Mouse (Mus musculus) thymus, postnatal 14 days (tissue): Measurements from ENCODE around the gene Ache.

Experiments
- DNase-seq: peaks from one replicate; pipeline ENCODE4 v3.0.0; 2021

Gene Ache

DNA sequence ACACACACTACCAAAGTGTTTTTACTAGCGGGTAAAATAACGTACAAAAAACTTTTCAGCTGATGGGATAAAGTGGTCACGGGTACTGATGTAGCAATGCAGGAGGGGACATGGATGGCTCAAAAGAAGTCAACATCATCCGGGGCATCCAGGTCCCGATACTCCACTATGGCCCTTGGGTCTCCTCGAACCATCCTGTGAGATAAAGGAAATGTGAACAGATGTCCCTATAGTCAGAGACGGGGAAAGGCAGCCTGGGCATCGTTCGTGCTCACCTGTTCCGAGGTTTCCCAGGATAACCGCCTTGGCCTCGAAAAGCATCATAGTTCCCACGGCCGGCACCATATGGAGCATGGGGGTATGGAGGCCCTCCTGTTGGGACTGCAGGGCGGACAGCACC, 8.4 kb downstream of the Ache start:
- no peak for DNase-seq

DNA sequence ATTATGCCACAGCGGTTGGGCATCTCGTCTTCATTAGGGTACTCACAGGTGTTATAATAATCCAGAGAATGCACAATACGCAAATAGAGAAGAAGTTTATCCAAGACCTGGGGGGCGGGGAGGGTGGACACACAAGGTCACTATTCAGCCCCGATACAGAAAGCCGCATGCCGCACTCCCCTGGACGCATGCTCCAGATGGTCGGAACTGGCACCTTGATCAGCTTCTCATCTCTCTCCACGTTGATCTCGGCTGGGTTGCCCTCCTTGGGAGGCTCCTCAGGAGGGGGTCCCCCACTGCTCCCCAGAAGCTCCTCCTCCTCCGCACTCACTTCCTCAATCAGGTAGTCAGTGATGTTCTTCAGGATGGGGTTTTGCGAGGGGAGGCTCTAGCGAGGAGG, 9.8 kb downstream of the Ache start:
- DNase-seq, result no peak

DNA sequence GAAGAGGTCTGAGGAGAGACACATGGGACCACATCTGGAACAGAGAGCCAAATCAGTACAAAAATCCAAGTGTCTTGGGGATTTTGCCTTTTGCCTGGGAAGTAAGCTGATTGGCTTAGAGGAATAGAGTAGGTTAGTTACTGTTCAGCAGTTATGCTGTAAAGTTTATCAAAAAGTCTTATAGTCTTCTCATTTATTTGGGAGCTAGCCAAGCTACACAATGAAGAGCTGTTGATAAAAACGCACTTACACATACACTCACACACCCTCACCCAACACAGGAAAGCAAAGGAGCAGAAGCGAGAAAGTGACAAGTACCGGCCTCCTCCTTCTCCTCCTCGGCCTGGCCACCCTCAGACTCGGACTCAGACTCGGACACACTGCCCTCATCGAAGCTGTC, 11.9 kb downstream of the Ache start:
- DNase-seq, result no peak

GRCm38 (mm10) chr5:137301253-137301652, 13.9 kb downstream of the Ache start:
- DNase-seq, result no peak

DNA sequence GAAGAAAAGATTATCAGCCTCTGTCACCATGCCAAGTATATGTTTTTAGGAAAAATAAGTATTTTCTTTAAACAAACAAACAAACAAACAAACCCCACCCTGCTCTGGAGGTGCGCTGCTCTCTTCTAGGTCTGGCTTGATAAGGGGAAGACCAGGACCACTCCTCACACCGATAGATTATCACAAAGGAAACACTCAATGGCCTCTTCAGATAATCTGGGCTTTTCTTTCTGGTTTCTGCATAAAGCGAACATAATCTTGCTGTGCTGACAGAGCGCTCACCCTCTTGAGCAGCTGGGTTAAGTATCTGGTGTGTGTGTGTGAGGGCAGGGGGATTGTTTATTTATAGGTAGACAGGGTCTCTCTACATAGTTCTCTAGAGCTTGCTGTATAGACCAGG, 16.3 kb downstream of the Ache start:
- DNase-seq, result no peak

DNA sequence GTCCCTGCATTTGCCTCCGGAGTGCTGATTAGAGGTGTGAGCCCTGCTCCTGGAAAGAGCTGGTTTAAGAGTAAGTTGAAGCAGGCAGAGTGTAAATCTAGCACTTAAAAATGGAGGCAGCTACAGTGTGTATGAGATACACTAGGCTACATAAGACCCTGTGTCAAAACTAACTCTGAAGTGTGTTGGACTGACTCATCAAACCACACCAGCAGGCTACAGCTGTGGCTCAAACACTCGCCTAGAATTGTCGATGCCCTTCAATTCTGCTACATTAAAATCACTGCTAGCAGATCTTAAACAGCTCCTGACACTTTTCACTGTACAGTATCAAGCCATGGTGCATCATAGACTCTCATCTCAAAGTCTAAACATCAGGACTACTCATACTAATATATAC, 16.8 kb downstream of the Ache start:
- DNase-seq, result no peak

DNA sequence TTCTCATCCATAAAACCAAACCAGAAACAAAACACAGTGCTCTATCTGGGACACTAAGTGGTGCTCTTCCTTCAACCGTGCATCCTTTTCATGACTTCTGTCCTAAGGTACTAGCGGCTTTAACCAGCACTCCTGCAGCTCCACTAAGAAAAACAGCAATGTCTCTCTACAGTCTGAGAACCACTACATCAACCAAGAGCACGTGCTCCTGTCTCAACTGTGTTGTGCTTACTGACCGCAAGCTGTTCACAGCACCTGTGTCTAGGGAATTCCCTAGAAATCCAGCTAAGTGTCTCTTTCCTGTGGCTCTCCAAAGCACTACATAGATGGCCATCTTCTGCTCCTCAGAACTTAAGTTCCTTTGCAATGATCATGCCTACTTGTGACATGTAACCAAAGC, 17.5 kb downstream of the Ache start:
- no peak for DNase-seq

GRCm38 (mm10) chr5:137305822-137306221, 18.5 kb downstream of the Ache start:
- DNase-seq, result no peak

DNA sequence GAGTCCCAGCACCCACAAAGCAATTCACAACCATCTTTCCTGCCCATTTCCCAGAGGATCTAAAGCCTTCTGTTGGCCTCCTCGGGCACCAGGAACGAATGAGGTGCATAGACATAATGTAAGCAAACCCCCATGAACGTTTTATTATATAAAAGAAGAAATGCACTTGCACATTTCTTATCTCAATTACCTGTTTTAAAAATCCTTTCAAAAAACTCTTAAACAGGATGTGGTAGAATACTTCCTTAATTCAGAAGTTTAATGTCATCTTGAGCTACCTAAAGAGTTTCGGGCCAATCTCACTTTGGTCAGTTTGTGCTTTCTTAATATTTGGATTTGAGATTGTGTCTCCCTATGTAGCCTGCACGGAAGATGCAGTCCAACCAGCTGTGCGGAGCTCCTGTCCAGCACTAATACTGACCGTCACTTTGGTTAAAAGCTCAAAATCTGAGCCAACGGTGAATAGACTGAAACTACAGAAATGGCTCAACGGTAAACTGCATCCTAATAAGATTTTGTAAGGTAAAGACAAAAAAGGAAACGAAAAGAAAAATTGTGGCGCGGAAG, 19.2 kb downstream of the Ache start:
- no peak for DNase-seq

DNA sequence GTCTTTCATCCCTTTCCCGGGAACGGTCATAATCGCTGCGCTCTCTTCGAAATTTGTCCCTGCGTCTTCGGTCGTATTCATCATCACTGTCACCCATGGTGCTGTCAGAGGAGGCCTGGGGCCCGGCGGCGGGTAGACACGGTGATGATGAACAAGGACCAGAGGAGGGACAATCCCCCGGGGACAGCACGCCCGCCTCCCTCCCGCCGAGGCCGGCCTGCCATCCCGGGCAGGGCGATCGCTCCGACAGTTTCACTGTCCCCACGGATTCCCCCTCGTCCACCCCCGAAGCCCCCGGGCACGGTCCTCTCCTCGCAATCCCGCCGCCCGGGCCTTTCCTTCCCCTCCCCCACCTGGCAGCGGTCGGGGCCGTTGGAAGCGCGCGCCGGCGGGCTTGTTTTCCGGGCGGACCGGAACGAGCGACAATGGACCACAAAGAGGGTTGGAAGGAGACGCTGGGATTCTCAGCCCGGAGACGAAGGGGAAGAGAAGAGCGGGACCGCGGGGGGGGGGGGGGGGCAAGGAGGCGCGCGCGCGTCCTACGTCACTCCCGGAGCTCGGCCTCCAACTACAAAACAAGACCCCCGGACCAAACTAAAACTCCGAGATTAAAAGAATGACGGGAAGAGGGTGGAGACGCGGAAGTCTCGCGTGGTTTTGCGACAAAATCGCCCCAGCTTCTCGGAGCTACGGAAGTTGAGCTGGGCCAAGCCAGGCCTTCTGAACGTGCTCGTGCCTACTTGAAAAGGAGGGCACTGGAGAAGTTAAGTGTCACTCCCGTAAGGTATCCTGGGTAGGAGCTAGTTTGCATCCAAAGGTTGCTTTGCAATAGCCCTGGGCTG, 20.0 kb downstream of the Ache start, which contains the start of gene Srrt:
Gene Srrt (minus strand): TSS at position 604 of the 842 bp plus-strand sequence.
- peak; percentile 92 for DNase-seq

GRCm38 (mm10) chr5:137308356-137308755, 21.0 kb downstream of the Ache start:
- no peak for DNase-seq

DNA sequence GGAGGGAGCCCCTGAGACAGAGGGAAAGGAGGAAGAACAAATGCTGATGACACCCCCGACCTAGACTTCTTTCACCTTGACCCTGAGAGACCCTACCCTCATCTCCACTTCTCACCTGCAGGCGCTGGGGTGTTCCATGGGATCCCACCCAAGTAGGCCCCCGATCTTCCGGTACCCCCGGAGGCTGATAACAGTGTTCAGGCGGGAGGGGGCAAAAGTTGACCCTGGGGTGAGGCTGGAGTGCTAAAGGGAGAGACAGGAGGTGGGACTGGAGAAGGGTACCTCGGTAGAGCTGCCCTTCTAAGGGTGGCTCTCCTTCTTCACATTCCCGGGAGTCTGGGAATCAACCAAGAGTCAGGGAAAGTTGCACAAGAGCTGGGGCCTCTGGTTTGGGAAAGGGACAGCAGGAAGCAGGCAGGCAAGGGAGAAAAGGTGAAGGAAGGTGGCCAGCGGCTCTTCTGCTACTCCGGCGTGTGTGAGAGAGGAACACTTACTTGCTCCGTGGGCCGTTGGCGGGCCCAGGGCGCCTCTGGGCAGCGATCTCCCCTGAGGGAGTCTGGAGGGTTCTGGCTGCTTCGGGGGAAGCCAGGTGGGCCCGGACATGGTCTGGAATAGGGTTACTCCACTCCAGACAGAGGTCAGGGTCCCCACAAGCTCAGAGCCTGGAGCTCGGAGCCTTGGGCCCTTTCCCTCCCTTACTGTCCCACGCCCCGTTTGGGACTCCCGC, 26.3 kb downstream of the Ache start:
- DNase-seq, result no peak

- DNase-seq, result no peak
Observed at GRCm38 (mm10) chr5:137314193-137315083, 27.1 kb downstream of the Ache start, which contains the start of gene Trip6. TSS of gene Trip6 (minus strand) at chr5:137314404.

GRCm38 (mm10) chr5:137315084-137315903, 28.0 kb downstream of the Ache start:
- DNase-seq, result peak; percentile 63

DNA sequence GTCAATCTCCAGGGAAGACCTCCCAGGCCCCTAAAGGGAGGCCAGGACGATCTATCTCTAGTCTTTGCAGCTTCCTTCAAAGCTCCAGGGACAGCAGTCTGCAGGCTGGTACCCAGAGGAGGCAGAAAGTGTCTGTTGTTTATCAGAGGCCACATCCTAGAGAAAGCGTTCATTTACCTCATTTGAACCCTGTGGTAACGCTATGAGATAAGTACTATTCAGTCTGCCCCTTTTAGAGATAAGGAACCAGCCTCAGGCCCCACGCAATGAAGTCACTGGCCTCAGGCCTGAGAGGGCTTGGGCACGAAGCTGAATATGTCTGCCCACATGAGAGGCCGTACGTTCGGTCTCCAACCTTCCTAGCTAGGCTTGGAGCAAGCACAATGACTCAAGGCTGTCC, 30.0 kb downstream of the Ache start:
- DNase-seq, result no peak

- DNase-seq, result no peak
Observed at GRCm38 (mm10) chr5:137318570-137318969, 31.3 kb downstream of the Ache start.

GRCm38 (mm10) chr5:137320996-137321395, 33.7 kb downstream of the Ache start:
- DNase-seq, result no peak

DNA sequence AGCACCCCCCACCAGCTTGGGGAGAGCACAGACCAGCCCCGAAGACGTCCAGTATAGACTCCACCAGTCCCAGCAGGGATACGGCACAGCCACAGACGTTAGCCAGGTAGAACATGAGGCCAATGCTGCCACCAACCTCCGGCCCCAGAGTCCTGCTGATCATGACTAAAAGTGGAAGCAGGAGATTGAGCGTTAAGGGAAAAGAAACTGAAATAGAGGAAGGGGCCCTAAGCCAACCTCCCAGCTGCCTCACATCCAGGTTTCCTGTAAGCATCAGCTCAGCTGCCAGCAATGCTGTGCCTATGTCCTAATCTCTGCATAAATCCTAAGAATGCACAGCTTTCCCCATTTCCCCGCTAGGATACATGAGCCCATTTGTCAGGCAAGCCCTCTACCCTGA, 43.6 kb downstream of the Ache start:
- no peak for DNase-seq

DNA sequence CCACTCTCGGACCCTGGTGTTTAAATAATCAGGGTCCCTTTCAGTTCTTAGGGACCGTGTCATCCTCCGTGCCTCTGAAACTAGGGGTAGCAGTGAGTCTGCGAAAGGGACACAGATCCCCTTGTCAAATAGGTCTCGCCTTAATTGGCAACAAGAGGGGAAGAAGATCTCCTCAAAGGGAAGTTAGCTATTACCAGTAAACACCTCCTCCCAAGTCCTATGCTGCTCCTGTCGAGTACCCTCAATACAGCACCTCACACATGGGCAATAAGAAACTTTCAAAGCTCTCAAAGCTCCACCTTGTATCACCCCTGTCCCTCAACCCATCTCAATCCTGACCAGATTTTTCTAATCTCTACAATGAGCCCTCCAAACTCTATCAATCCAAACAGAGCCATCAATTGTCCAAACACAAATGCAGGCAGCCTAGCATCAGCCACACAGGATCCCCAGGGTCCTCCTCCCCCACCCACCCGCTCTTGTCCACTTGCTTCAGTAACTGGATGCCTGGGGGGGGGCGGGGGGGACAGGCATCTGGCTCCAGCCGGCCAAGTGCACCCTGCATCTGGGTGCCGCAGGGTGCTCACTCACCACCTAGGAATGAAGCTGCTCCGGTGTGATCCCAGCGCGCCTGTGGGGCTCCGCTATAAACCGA, 45.7 kb downstream of the Ache start:
- no peak for DNase-seq

GRCm38 (mm10) chr5:137333512-137334174, 46.3 kb downstream of the Ache start, which contains the start of gene Slc12a9:
TSS of gene Slc12a9 (minus strand) at chr5:137333597.
- DNase-seq, result peak; percentile 97

- DNase-seq, result no peak
Observed at GRCm38 (mm10) chr5:137334317-137334716, 47.0 kb downstream of the Ache start.
